Mouse (Mus musculus) intestine, embryonic 14.5 days (tissue): ENCODE data around the gene Yif1b. TPM values are rescaled to one million over a fixed set of nuclear protein-coding genes. Genes with fewer than 3 reads are reported as not detected.
A peak's percentile ranks its signal among the peaks of the same experiment; 100 is the strongest.

ENCODE experiments used
- ATAC-seq: fragments of 200-750 bp; cut with Nextera tagmentation; replicated peaks from 2 replicates; pipeline ENCODE4 v1.8.0; 2017; ENCODE audit warnings: low read depth, moderate number of reproducible peaks, moderate TSS enrichment, moderate library complexity; ENCODE audit not compliant: low FRiP score, low TSS enrichment
- DNase-seq: peaks from one replicate; pipeline ENCODE4 v3.0.0-alpha.2; 2018; ENCODE audit warnings: low spot score
- H3K27ac ChIP-seq: fragments of 300-500 bp; sonication (generic); 2 replicates; pipeline ENCODE4 v1.5.1; 2014; ENCODE audit warnings: low read depth, mild to moderate bottlenecking, control low read depth
- H3K27me3 ChIP-seq: fragments of 300-500 bp; sonication (generic); replicated peaks from 2 replicates; pipeline ENCODE4 v1.6.1; 2014; ENCODE audit warnings: low read length, control low read depth; ENCODE audit not compliant: control insufficient read depth, insufficient read depth
- H3K36me3 ChIP-seq: fragments of 300-500 bp; sonication (generic); 2 replicates; pipeline ENCODE4 v1.6.1; 2014; ENCODE audit warnings: low read length, control low read depth; ENCODE audit not compliant: control insufficient read depth, insufficient read depth
- H3K4me1 ChIP-seq: fragments of 300-500 bp; sonication (generic); replicated peaks from 2 replicates; pipeline ENCODE4 v1.6.1; 2014; ENCODE audit warnings: low read length, control low read depth, mixed read lengths; ENCODE audit not compliant: control insufficient read depth, insufficient read depth
- H3K4me2 ChIP-seq: fragments of 300-500 bp; sonication (generic); 2 replicates; pipeline ENCODE4 v1.6.1; 2014; ENCODE audit warnings: low read length
- H3K4me3 ChIP-seq: fragments of 300-500 bp; sonication (generic); 2 replicates; pipeline ENCODE4 v1.5.1; 2014; ENCODE audit warnings: low read depth, low read length, control low read depth, mixed read lengths
- H3K9ac ChIP-seq: fragments of 300-500 bp; sonication (generic); 2 replicates; pipeline ENCODE4 v1.6.1; 2014; ENCODE audit warnings: mild to moderate bottlenecking, low read length
- H3K9me3 ChIP-seq: fragments of 300-500 bp; sonication (generic); 2 replicates; pipeline ENCODE4 v1.6.1; 2016; ENCODE audit warnings: low read length, control low read depth; ENCODE audit not compliant: control insufficient read depth
- WGBS: fragments of 180-500 bp; shearing (Covaris S2); extraction: QIAGEN DNeasy Blood & Tissue Kit; methylation state at CpG from one replicate; pipeline ENCODE4 v1.1.7; 2014; 5-methylcytosine and 5-hydroxymethylcytosine counted together
- polyA plus RNA-seq: library from polyadenylated mRNA; unstranded; fragments of >200 nt; fragmentation: Nextera tagmentation; extraction: Ambion mirVana; gene quantifications from 2 replicates; pipeline ENCODE4 v1.2.1, GENCODE M21; 2014

Yif1b gene
- polyA plus RNA-seq, 1 experiment from 2014 or later = 94.3 TPM

GRCm38 (mm10) chr7:29288942-29289638 is 51.0 kb downstream of the Yif1b start, which contains the start of gene Ppp1r14a:
Ppp1r14a (plus strand) TSS chr7:29289308.
- Histone ChIP-seq H3K27me3 (no peaks in the 10 kb centered on the region), H3K9me3 (no peaks in the 10 kb centered on the region), H3K4me2 (peak within 1 kb of the TSS; percentile 66), H3K4me3 (peak within 1 kb of the TSS; percentile 65), H3K4me1 (peaks cover 39% of the 10 kb centered on the region), H3K9ac (peak within 1 kb of the TSS; percentile 62), H3K27ac (peak within 1 kb of the TSS; percentile 91), H3K36me3 (no peaks in the 10 kb centered on the region)
- peak; percentile 40; the same call in 1 of the 2 replicates for ATAC-seq
- WGBS = 2% methylated on average over 53 of the region's 59 CpGs
- peak; percentile 95 for DNase-seq

- Histone ChIP-seq H3K9me3 (no peaks in the 10 kb centered on the region), H3K27me3 (no peaks in the 10 kb centered on the region), H3K4me1 (peaks cover 39% of the 10 kb centered on the region), H3K27ac (peak overlapping the region; percentile 91), H3K9ac (peak overlapping the region; percentile 62), H3K36me3 (no peaks in the 10 kb centered on the region), H3K4me3 (peak overlapping the region; percentile 65), H3K4me2 (peak overlapping the region; percentile 66)
- WGBS = 52% methylated on average over 6 of the region's 6 CpGs
- DNase-seq (peak; percentile 69), ATAC-seq (no peak)
Observed at GRCm38 (mm10) chr7:29289856-29290255, 51.7 kb downstream of the Yif1b start.

- WGBS = 26% methylated on average over 11 of the region's 11 CpGs
- Histone ChIP-seq H3K27ac (peak overlapping the region; percentile 91), H3K36me3 (no peaks in the 10 kb centered on the region), H3K4me2 (peak overlapping the region; percentile 66), H3K4me1 (peaks cover 39% of the 10 kb centered on the region), H3K4me3 (peak overlapping the region; percentile 65), H3K9ac (peak overlapping the region; percentile 31), H3K27me3 (no peaks in the 10 kb centered on the region), H3K9me3 (no peaks in the 10 kb centered on the region)
- peak; percentile 75 for DNase-seq
- no peak for ATAC-seq
Observed at GRCm38 (mm10) chr7:29290691-29291485, 52.8 kb downstream of the Yif1b start.

DNA sequence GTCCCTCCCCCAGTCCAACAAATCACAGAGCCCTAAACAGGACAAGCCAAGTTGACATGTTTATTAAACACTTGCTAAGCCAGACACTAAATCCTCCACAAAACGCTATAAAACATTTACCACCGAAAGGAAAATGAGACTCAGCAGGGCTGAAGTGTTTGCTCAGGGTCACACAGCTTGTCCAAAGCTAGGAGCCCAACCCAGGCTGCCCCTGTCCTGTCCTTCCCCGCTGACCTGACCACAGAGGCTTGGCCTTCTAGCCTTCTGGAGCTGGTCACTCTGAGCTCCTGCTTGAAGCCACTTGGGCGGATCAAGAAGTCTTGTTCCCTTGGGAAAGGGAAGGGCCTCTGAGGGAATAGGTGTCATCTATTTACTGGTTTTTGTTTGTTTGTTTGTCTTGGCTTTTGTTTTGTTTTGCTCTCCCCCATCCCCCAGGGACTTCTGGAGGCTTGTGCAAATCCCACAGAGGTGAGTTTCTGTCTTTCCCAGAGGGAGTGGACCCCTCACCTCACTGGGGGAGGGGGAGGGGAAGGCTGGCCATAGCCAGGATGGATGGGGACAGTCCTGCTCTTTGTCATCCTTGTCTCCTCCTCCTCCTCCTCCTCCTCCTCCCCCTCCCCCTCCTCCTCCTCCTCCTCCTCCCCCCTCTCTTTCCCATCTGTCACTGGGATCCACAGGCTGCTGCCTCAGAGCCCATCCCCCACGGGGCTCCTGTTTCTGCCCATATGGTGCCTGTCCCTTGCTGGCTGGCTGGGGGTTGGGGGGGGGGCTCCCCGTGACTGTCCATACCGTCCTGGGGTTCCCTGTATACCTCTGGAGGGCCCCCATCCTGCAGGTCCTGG is 53.7 kb downstream of the Yif1b start:
- H3K9ac ChIP-seq = peak overlapping the region; percentile 31

GRCm38 (mm10) chr7:29292458-29293098 is 54.4 kb downstream of the Yif1b start:
- ATAC-seq = no peak
- peaks cover 39% of the 10 kb centered on the region for H3K4me1 ChIP-seq
- 0 out of 2 replicates have a peak overlapping the region, but pooled peaks have one; percentile 1 for H3K4me3 ChIP-seq

More for the DNA sequence above, 53.7 kb downstream of the Yif1b start:
- WGBS = 12% methylated on average over 7 of the region's 7 CpGs
- H3K36me3 ChIP-seq = no peaks in the 10 kb centered on the region
- no peaks in the 10 kb centered on the region for H3K9me3 ChIP-seq
- no peaks in the 10 kb centered on the region for H3K27me3 ChIP-seq
- no peak for DNase-seq
- peaks cover 39% of the 10 kb centered on the region for H3K4me1 ChIP-seq
- peak overlapping the region; percentile 91 for H3K27ac ChIP-seq
- peak overlapping the region; percentile 65 for H3K4me3 ChIP-seq
- ATAC-seq = no peak
- H3K4me2 ChIP-seq = peak overlapping the region; percentile 66

GRCm38 (mm10) chr7:29293131-29294065 is 55.3 kb downstream of the Yif1b start:
- DNase-seq (no peak), ATAC-seq (no peak)
- Histone ChIP-seq H3K9ac (no peak overlapping the region), H3K4me1 (peaks cover 39% of the 10 kb centered on the region), H3K4me2 (peak overlapping the region; percentile 66), H3K27me3 (no peaks in the 10 kb centered on the region), H3K27ac (peak overlapping the region; percentile 77), H3K9me3 (no peaks in the 10 kb centered on the region), H3K4me3 (no peak overlapping the region), H3K36me3 (no peaks in the 10 kb centered on the region)
- WGBS = 32% methylated on average over 19 of the region's 19 CpGs

More at GRCm38 (mm10) chr7:29292458-29293098, 54.4 kb downstream of the Yif1b start:
- Histone ChIP-seq H3K9me3 (no peaks in the 10 kb centered on the region), H3K36me3 (no peaks in the 10 kb centered on the region), H3K4me2 (peak overlapping the region; percentile 66), H3K27me3 (no peaks in the 10 kb centered on the region), H3K9ac (no peak overlapping the region), H3K27ac (peak overlapping the region; percentile 77)
- 11% methylated on average over 8 of the region's 8 CpGs for WGBS
- no peak for DNase-seq

- DNase-seq (no peak), ATAC-seq (no peak)
- 69% methylated on average over 13 of the region's 13 CpGs for WGBS
- no peak overlapping the region for H3K4me3 ChIP-seq
- H3K9me3 ChIP-seq = no peaks in the 10 kb centered on the region
- H3K9ac ChIP-seq = no peak overlapping the region
- H3K27ac ChIP-seq = no peak overlapping the region
- no peaks in the 10 kb centered on the region for H3K36me3 ChIP-seq
- no peak overlapping the region for H3K4me2 ChIP-seq
- H3K27me3 ChIP-seq = no peaks in the 10 kb centered on the region
- peaks cover 32% of the 10 kb centered on the region for H3K4me1 ChIP-seq
Observed at GRCm38 (mm10) chr7:29294111-29294761, 56.1 kb downstream of the Yif1b start.
